Mouse (Mus musculus) erythroblast, embryonic 14.5 days (primary cell): ENCODE data around the gene Cabs1.

Experiments used
- GATA1 ChIP-seq: IDR thresholded peaks from 2 replicates; pipeline ENCODE4 v1.6.1; 2012; ENCODE audit warnings: low read length, inconsistent platforms, mixed read lengths
- TAL1 ChIP-seq: IDR thresholded peaks from 3 replicates; pipeline ENCODE4 v1.6.1; 2012; ENCODE audit warnings: low read length, inconsistent platforms, mixed read lengths

DNA sequence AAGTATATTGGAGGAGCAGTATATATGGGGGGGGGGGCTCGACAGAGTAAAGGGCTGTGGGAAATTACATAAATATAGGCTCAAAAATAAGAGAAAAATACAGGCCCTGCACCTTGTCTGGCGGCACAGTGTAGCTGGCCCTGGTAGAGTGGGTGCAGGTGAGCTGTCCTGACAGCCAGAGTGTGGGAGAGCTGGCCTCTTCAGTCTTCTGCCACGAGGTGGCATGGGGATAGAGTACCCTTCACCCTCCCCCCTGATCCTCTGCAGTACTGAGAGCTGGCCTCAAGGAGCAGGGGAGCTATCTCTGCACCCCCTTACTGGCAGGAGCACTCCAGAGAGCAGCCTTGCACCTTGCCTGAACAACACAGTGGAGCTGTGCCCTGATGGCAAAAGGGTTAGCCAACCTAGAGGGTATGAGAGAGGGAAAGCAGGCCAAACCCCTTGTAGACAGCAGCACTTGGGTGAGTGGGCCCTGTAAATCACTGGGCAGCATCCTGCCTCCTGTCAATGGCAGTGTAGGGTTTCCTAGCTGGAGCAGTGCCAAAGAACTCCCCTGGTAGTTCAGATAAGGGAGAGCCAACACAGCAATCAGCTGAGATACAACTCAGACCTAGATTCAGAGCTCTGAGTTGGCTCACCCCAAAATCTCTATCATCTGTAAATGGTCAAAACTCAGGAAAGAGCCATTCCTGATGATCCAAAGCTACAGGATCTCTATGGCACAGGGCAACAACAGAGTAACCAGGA is 3.4 kb downstream of the Cabs1 start:
- TF ChIP-seq TAL1 (no peak), GATA1 (no peak)
